Mouse (Mus musculus): ENCODE measurements around the gene Igll1. TPM values are rescaled to one million over a fixed set of nuclear protein-coding genes. Genes with fewer than 3 reads are reported as not detected.

Gene Igll1
- polyA plus RNA-seq, 1 experiment from 2014 or later = not detected

- H3K4me1 ChIP-seq (ENCODE audit: insufficient read depth) = no peaks in the 10 kb centered on the region
- H3K4me2 ChIP-seq = no peak overlapping the region
- H3K27me3 ChIP-seq (ENCODE audit: insufficient read depth, low read length) = no peaks in the 10 kb centered on the region
- no peaks in the 10 kb centered on the region for H3K9me3 ChIP-seq (ENCODE audit: low read depth, low read length)
- H3K27ac ChIP-seq (ENCODE audit: low read depth) = no peak overlapping the region
- no peak overlapping the region for H3K9ac ChIP-seq
- 81% methylated on average over 3 of the region's 3 CpGs for WGBS
- no peak for TF ChIP-seq CTCF (IDR thresholded peaks at IDR 0.05; ENCODE audit: low read depth)
- no peaks in the 10 kb centered on the region for H3K36me3 ChIP-seq (ENCODE audit: insufficient read depth)
- ATAC-seq (ENCODE audit: insufficient read depth) (no peak), DNase-seq (no peak)
- H3K4me3 ChIP-seq (ENCODE audit: low read depth, low read length) = no peak overlapping the region
These were observed 11.4 kb downstream of the Igll1 start for GRCm38 (mm10) chr16:16852411-16852810.

- no peaks in the 10 kb centered on the region for H3K9me3 ChIP-seq (ENCODE audit: low read depth, low read length)
- TF ChIP-seq CTCF (IDR thresholded peaks at IDR 0.05; ENCODE audit: low read depth) = no peak
- no peak for ATAC-seq (ENCODE audit: insufficient read depth)
These were observed 14.6 kb downstream of the Igll1 start for GRCm38 (mm10) chr16:16849196-16849595.

GRCm38 (mm10) chr16:16829671-16830070 lies 34.1 kb downstream of the Igll1 start:
- H3K4me1 ChIP-seq (ENCODE audit: insufficient read depth) = no peaks in the 10 kb centered on the region
- no peak for DNase-seq
- no peaks in the 10 kb centered on the region for H3K9me3 ChIP-seq (ENCODE audit: low read depth, low read length)
- WGBS = 84% methylated on average over 3 of the region's 3 CpGs
- H3K27ac ChIP-seq (ENCODE audit: low read depth) = no peak overlapping the region
- no peaks in the 10 kb centered on the region for H3K36me3 ChIP-seq (ENCODE audit: insufficient read depth)
- H3K9ac ChIP-seq = no peak overlapping the region
- ATAC-seq (ENCODE audit: insufficient read depth) = no peak
- H3K4me2 ChIP-seq = peak overlapping the region; percentile 72
- no peak overlapping the region for H3K4me3 ChIP-seq (ENCODE audit: low read depth, low read length)
- TF ChIP-seq CTCF (IDR thresholded peaks at IDR 0.05; ENCODE audit: low read depth) = no peak
- H3K27me3 ChIP-seq (ENCODE audit: insufficient read depth, low read length) = no peaks in the 10 kb centered on the region

More at GRCm38 (mm10) chr16:16849196-16849595, 14.6 kb downstream of the Igll1 start:
- H3K27me3 ChIP-seq (ENCODE audit: insufficient read depth, low read length) = no peaks in the 10 kb centered on the region
- H3K36me3 ChIP-seq (ENCODE audit: insufficient read depth) = no peaks in the 10 kb centered on the region
- H3K27ac ChIP-seq (ENCODE audit: low read depth) = no peak overlapping the region
- DNase-seq = no peak
- H3K4me3 ChIP-seq (ENCODE audit: low read depth, low read length) = no peak overlapping the region
- H3K4me1 ChIP-seq (ENCODE audit: insufficient read depth) = no peaks in the 10 kb centered on the region
- no peak overlapping the region for H3K9ac ChIP-seq
- H3K4me2 ChIP-seq = no peak overlapping the region

GRCm38 (mm10) chr16:16828757-16829615 lies 34.8 kb downstream of the Igll1 start, which contains the start of gene Spag6l:
Gene Spag6l, minus strand, starts transcription at chr16:16829456.
- 10% methylated on average over 33 of the region's 33 CpGs for WGBS
- H3K4me3 ChIP-seq (ENCODE audit: low read depth, low read length) = peak within 1 kb of the TSS; percentile 34
- DNase-seq (peak; percentile 64), ATAC-seq (ENCODE audit: insufficient read depth) (peak; percentile 83)
- H3K9ac ChIP-seq = peak within 1 kb of the TSS; percentile 16; the same call in 1 of the 2 replicates
- no peak within 1 kb of the TSS for H3K27ac ChIP-seq (ENCODE audit: low read depth)
- TF ChIP-seq CTCF (IDR thresholded peaks at IDR 0.05; ENCODE audit: low read depth) = peak; percentile 46
- H3K27me3 ChIP-seq (ENCODE audit: insufficient read depth, low read length) = no peaks in the 10 kb centered on the region
- H3K4me2 ChIP-seq = peak within 1 kb of the TSS; percentile 72
- H3K36me3 ChIP-seq (ENCODE audit: insufficient read depth) = no peaks in the 10 kb centered on the region
- no peaks in the 10 kb centered on the region for H3K9me3 ChIP-seq (ENCODE audit: low read depth, low read length)
- no peaks in the 10 kb centered on the region for H3K4me1 ChIP-seq (ENCODE audit: insufficient read depth)

- H3K27ac ChIP-seq (ENCODE audit: low read depth) = no peak overlapping the region
- H3K9me3 ChIP-seq (ENCODE audit: low read depth, low read length) = no peaks in the 10 kb centered on the region
- no peak overlapping the region for H3K4me3 ChIP-seq (ENCODE audit: low read depth, low read length)
- no peaks in the 10 kb centered on the region for H3K36me3 ChIP-seq (ENCODE audit: insufficient read depth)
- H3K9ac ChIP-seq = no peak overlapping the region
- TF ChIP-seq CTCF (IDR thresholded peaks at IDR 0.05; ENCODE audit: low read depth) = no peak
- 96% methylated on average over 2 of the region's 2 CpGs for WGBS
- no peak for DNase-seq
- no peak for ATAC-seq (ENCODE audit: insufficient read depth)
- H3K4me1 ChIP-seq (ENCODE audit: insufficient read depth) = no peaks in the 10 kb centered on the region
- no peaks in the 10 kb centered on the region for H3K27me3 ChIP-seq (ENCODE audit: insufficient read depth, low read length)
- H3K4me2 ChIP-seq = no peak overlapping the region
These were observed 37.6 kb downstream of the Igll1 start for GRCm38 (mm10) chr16:16826223-16826622.

- Histone ChIP-seq H3K27me3 (ENCODE audit: insufficient read depth, low read length) (no peaks in the 10 kb centered on the region), H3K4me3 (ENCODE audit: low read depth, low read length) (no peak overlapping the region), H3K9ac (no peak overlapping the region), H3K9me3 (ENCODE audit: low read depth, low read length) (no peaks in the 10 kb centered on the region), H3K4me2 (no peak overlapping the region), H3K36me3 (ENCODE audit: insufficient read depth) (no peaks in the 10 kb centered on the region), H3K27ac (ENCODE audit: low read depth) (no peak overlapping the region), H3K4me1 (ENCODE audit: insufficient read depth) (no peaks in the 10 kb centered on the region)
- TF ChIP-seq CTCF (IDR thresholded peaks at IDR 0.05; ENCODE audit: low read depth) = no peak
- ATAC-seq (ENCODE audit: insufficient read depth) (no peak), DNase-seq (no peak)
- 56% methylated on average over 5 of the region's 5 CpGs for WGBS
These were observed 38.3 kb downstream of the Igll1 start for GRCm38 (mm10) chr16:16825476-16825875.

Other genes with a start within 250 kb of the Igll1 start
- gene Olfr19, start 187.6 kb downstream of the Igll1 start, polyA plus RNA-seq (2014; fragmentation: Nextera tagmentation; extraction: Ambion mirVana) = not detected in 2 replicates
- gene Spag6l, start 34.5 kb downstream of the Igll1 start, polyA plus RNA-seq (2014; fragmentation: Nextera tagmentation; extraction: Ambion mirVana) = 0.70 and 0.76 TPM in 2 replicates
- gene Top3b, start 6.8 kb upstream of the Igll1 start, polyA plus RNA-seq (2014; fragmentation: Nextera tagmentation; extraction: Ambion mirVana) = 68.9 and 76.9 TPM in 2 replicates
- 1.9 TPM in 2 replicates for gene Vpreb1, start 6.9 kb upstream of the Igll1 start, polyA plus RNA-seq (2014; fragmentation: Nextera tagmentation; extraction: Ambion mirVana)
- 27.6 and 29.4 TPM in 2 replicates for gene Ppm1f, start 32.5 kb upstream of the Igll1 start, polyA plus RNA-seq (2014; fragmentation: Nextera tagmentation; extraction: Ambion mirVana)
- 181 and 186 TPM in 2 replicates for gene Mapk1, start 119.4 kb upstream of the Igll1 start, polyA plus RNA-seq (2014; fragmentation: Nextera tagmentation; extraction: Ambion mirVana)
- gene Ypel1, start 205.7 kb upstream of the Igll1 start, polyA plus RNA-seq (2014; fragmentation: Nextera tagmentation; extraction: Ambion mirVana) = 31.1 and 36.2 TPM in 2 replicates
- 119 and 136 TPM in 2 replicates for gene Ppil2, start 247.3 kb upstream of the Igll1 start, polyA plus RNA-seq (2014; fragmentation: Nextera tagmentation; extraction: Ambion mirVana)

All from lung, embryonic 14.5 days (tissue).